Mouse (Mus musculus) layer of hippocampus, adult 2 months (tissue): ENCODE measurements around the gene Rin2. TPM values are rescaled to one million over a fixed set of nuclear protein-coding genes. Genes with fewer than 3 reads are reported as not detected.

Experiments
- DNase-seq, 2 experiments: peaks; one replicate each; pipeline ENCODE4 v3.0.0; 2022; ENCODE audit warnings: low spot score in 2 of 2
- H3K27ac ChIP-seq: fragments of 200-600 bp; 2 replicates; pipeline ENCODE4 v1.8.1; 2022
- H3K4me3 ChIP-seq: fragments of 200-600 bp; 2 replicates; pipeline ENCODE4 v1.8.1; 2022; ENCODE audit warnings: mild to moderate bottlenecking
- CTCF ChIP-seq: fragments of 200-600 bp; conservative IDR thresholded peaks from 2 replicates; pipeline ENCODE4 v1.8.1; 2022; ENCODE audit warnings: antibody characterized with exemption, mild to moderate bottlenecking, moderate library complexity
- total RNA-seq, 2 experiments: library from RNA; stranded (reverse); gene quantifications; 2 replicates each; pipeline ENCODE4 v1.2.3; 2021

Gene Rin2
- total RNA-seq, 2 experiments from 2014 or later = 33.3 to 33.9 TPM

DNA sequence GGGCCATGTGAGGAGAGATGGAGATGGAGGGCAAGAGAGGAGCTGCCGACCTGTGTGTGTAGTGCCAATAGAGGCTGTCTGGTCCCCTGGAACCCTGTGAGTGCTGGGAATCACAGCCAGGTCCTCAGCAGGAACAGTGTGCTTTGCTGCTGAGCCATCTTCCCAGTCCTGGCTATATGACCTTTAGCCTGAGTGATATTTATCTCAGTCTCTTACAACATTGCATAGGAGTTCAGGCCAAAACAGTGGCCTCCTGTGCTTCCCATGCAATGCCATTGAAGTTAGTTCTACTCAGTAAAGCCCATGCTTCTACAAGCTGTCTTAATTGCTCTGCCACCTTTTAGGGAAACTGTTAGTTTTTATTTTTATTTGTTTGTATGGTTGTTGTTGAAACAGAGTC is 160.9 kb downstream of the Rin2 start:
- no peak for DNase-seq
- no peak for TF ChIP-seq CTCF
- Histone ChIP-seq H3K27ac (no peak overlapping the region), H3K4me3 (no peak overlapping the region)

DNA sequence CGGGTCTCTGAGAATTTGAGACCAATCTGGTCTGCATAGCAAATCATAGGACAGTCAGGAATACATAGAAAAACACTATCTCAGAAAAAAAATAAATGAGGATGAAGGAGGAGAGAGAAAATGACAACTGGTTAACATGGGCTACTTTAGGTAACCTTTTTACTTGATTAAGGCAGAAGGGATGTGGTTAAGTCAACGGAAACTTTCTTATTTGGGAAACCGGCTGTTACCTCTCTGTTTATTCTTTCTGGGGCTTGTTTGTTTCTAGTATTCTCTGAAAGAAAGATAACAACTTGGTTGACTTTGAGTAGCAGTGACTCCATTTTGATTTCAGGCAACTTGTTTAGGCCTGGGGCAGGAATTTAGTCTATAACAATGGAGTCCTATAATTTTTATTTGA is 163.7 kb downstream of the Rin2 start:
- no peak for TF ChIP-seq CTCF
- no peak for DNase-seq
- Histone ChIP-seq H3K4me3 (no peak overlapping the region), H3K27ac (no peak overlapping the region)

DNA sequence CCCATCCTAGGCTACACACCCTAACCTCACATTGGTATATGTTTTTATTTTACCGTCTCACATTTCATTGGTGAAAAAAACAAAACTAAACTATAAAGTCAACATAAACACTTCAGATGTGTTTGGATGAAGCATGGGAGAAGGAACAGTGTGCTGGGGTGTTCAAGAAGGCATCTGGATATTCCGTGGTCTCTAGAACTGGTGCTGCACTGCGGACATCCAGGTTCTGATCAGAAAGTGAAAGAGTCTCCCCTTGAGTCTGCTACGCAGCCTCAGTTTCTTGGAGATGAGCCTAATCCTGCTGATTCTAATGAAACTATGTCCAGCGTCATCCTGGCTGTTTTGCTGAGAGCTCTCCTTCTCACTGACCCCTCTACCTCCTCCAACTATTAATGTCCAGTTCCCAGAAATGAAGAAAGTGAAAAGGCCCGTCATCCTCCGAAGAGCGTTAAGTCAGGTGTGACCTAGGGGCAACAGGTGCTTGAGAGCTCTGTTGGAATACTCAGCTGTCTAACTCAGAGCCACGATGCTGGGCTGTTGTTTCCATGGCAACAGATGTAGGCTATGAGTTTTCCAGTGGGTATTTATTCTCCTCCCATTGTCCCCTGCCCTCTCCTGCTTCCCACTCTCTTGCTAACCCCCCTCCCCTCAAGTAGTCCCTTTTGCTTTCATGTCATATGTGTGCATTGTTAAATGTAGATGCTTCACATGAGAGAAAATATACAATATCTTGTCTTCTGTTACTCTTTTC is 164.7 kb downstream of the Rin2 start:
- Histone ChIP-seq H3K27ac (no peak overlapping the region), H3K4me3 (no peak overlapping the region)
- no peak for TF ChIP-seq CTCF
- DNase-seq = no peak

DNA sequence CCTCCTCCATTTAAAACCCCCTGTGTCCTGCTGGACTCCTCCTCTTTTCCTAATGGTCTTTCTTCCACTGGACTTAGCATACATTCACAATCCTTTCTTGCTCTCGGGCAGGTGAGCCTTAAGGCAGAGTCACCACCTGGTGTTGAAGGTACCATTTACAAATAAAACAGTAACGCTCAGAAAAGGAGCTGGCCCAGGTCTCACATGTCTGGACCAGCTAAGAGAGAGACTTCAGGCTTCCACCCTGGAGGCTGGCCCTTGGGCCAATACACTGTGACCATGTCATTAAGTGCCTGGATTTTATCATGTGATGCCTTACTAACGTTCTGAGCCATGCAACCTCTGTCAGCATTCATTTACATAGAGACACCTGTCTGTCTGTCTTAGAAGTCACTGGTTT is 165.3 kb downstream of the Rin2 start:
- H3K4me3 ChIP-seq = no peak overlapping the region
- DNase-seq = no peak
- H3K27ac ChIP-seq = no peak overlapping the region
- no peak for TF ChIP-seq CTCF

DNA sequence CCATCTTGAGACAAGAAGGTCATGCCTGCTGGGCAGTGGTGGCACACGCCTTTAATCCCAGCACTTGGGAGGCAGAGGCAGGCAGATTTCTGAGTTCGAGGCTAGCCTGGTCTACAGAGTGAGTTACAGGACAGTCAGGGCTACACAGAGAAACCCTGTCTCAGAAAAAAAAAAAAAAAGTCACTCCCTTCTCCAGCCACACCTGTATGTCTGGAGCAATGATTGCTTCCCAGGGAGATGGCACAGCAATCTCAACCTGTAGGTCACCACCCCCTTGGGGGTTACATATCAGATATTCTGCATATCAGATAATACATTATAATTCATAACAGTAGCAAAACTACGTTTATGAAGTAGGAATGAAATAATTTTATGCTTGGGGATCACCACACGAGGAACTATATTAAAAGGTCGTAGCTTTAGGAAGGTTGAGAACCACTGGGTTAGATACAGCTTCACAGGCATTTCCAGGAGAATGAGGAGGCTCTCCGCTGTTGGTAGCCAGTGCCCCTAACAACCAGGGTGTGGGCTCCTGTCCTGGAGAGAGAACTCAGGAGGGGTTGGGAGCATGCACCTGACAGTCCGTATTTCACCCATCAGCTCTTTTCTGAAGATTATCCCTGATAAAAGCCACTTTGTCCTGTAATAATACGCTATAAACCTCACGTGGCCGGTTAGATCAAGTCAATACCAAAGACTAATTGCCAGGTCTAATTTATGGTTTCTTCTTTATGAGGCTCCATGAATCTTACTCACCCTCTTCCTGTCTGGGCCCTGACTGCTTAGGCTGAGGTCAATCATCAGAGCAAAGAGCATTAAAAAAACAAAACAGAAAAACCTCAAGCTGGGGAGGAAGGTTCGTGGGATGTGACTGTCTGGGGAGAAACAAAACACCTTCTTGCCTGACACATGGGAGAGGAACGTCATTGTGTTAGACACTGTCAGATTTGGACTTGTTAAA is 166.2 kb downstream of the Rin2 start:
- Histone ChIP-seq H3K27ac (no peak overlapping the region), H3K4me3 (no peak overlapping the region)
- no peak for DNase-seq
- no peak for TF ChIP-seq CTCF

DNA sequence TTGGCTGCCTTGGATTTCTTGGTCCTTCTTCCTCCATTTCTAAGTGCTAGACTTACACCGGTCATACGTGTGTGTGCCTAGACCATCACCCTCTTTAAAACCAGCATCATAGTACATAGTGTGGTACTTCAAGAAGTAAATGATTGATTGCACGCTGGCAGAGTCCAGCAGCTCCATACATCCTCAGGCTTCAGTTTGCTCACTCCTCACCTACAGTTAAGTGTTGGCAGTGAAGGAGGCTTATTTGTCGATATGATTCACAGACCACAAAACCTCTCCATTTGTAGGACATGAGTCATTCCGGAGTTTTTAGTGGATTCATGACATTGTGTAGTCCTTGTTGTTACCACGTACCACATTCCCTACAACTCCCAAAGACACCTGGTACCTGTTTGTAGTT is 168.3 kb downstream of the Rin2 start:
- H3K4me3 ChIP-seq = no peak overlapping the region
- no peak for DNase-seq
- TF ChIP-seq CTCF = no peak
- no peak overlapping the region for H3K27ac ChIP-seq

DNA sequence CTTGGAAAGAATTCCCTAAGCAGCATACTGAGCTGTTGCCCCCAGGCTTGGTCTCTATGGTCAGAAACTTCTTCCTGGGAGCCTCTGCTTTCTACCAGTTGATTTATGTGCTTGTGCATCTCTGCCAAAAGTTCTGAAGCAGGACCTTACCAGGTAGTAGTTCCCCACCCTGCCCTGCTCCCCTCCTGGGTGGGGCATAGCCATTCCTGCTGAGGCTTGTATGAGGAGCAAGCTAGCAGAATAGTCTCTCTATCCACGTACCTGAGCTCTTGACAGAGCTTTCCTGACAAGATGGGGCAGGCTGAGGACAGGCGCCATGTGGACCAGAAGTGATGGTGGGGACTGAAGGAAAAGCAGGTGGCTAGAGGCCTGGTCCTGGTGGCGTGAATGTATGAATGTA is 171.6 kb downstream of the Rin2 start:
- Histone ChIP-seq H3K27ac (no peak overlapping the region), H3K4me3 (no peak overlapping the region)
- DNase-seq = no peak
- no peak for TF ChIP-seq CTCF

DNA sequence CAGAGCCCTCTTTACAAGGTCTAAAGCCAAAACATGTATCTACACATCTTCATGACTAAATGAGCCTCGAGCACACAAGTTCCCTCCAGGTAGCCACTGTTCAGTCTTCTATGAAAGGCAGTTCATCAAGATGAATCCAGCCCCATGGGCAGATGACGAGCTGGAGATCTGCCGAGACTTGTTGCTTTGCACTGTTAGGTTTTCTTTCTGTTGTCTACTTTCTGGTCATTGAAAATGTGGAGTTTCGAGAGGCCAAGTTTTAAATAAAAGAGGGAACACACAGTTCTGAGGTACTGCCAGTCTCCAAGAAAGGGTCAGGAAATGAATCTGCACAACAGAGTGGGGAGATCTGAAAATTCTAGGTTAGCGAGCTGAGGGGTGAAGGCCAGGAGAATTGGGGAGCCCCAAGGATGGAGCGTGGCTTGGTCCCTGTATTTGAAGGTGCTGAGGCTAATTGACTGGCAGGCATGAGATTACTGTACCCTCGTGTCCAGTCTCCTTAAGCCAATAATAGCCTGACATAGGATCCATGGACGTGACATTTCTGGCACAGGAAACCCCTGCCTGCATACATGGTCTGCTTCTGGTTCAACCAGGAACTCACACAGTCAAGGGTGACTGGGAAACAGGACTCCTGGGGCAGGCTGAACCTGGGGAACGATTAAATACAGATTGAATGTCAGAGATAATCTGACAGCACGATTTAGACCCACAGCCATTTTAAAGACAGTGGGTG is 174.3 kb downstream of the Rin2 start:
- no peak for TF ChIP-seq CTCF
- Histone ChIP-seq H3K4me3 (no peak overlapping the region), H3K27ac (peak overlapping the region; percentile 78)
- DNase-seq = no peak

DNA sequence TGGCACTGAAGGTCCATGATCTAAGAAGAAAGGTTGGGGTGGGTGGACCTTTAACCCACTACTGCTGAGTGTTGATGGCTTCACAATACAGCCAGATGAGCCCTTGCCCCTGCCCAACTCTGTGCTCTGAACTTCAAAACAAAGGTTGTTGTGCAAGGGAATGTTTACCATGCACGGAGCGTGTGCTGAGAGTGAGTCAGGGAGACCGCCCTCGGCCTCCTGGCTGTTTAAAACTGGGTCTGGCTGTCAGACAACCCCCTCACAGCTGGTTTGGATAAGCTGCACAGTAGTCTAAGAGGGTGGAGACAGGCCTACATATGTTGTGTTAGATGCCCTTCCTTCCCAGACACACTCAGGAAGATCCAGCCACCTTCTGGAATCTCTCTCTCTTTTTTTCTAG is 175.8 kb downstream of the Rin2 start:
- peak; percentile 37 to 64 for DNase-seq
- H3K4me3 ChIP-seq = no peak overlapping the region
- TF ChIP-seq CTCF = no peak
- H3K27ac ChIP-seq = peak overlapping the region; percentile 78

DNA sequence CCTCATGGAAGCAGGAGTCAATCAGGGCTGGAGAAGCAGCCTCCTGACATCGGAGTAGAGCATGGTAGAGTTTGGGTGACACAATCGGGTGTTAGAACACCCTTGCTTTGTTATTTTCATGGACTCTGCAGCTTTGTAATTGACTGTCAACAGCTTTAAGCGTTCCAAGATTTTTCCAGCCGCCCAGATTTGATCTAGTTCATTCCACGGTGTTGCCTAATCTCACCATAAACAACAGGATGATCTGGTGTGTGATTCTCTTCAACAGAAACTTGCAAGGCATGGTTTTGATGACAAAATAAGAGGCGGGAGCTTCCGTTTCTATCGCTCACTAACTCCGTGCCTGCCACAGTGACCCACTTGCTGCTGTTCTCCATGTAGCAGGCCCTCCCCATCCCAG is 180.8 kb downstream of the Rin2 start:
- H3K27ac ChIP-seq = no peak overlapping the region
- TF ChIP-seq CTCF = no peak
- H3K4me3 ChIP-seq = no peak overlapping the region

DNA sequence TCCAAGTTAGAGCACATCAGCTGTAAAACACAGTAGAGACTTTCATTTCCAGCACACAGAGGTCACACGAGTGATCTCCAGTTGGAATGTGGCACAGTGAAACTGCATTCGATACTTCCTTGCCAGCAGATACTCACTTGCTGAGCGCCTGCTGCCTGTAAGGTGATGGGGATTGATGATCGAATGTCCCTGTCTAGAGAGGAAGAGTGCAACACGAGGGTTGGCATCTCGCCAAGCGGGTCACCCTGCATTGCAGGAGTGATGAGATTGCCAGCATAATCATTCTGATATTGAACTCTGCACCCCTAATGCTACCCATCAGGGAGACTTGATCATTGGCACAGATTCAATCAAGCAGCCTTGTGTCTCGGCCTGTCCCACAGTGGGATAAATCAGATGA is 182.8 kb downstream of the Rin2 start:
- no peak for TF ChIP-seq CTCF
- no peak for DNase-seq
- no peak overlapping the region for H3K27ac ChIP-seq
- no peak overlapping the region for H3K4me3 ChIP-seq

More for the DNA sequence above, 180.8 kb downstream of the Rin2 start:
- DNase-seq = no peak

DNA sequence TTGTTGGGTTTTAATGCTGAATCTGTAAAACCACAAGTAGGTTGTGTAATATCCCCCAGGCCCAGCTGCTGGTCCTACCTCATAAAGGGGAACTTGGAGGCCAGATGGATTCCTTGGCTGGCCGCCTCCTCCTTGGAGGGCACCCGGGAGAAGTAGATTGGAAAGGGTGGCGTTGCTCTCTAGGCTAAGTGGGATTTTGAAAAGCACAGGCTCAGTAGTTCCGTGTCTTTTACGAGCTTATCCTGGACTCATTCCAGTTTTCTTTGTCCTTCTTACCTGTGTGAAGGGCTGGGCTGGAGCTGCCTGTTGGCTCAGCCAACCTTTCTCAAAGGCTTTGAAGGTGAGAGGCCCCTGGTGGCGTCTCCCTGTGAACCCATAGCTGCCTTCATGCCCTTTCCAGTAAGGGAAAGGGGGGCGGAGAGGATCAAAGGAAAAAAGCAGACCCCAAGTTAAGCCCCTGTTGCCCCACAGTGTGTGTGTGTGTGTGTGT is 184.5 kb downstream of the Rin2 start:
- peak overlapping the region; percentile 98 for H3K27ac ChIP-seq
- TF ChIP-seq CTCF = no peak
- no peak overlapping the region; the same call in 1 of the 2 replicates for H3K4me3 ChIP-seq
- peak in 1 of 2 experiments; percentile 38 for DNase-seq
